Mouse (Mus musculus) heart, postnatal 0 days (tissue): ENCODE results near the gene Atrnl1. TPM values are rescaled to one million over a fixed set of nuclear protein-coding genes. Genes with fewer than 3 reads are reported as not detected.

Experiments used
- ATAC-seq: fragments of 200-750 bp; cut with Nextera tagmentation; 2 replicates; pipeline ENCODE4 v1.8.0; 2017; ENCODE audit warnings: low read depth, moderate number of reproducible peaks, moderate library complexity; ENCODE audit not compliant: insufficient read depth
- DNase-seq: peaks from one replicate; pipeline ENCODE4 v3.0.0-alpha.2; 2016; ENCODE audit warnings: low spot score
- H3K27ac ChIP-seq: fragments of 300-500 bp; sonication (generic); 2 replicates; pipeline ENCODE4 v1.5.1; 2014; ENCODE audit warnings: low read depth, mild to moderate bottlenecking
- H3K27me3 ChIP-seq: fragments of 300-500 bp; sonication (generic); 2 replicates; pipeline ENCODE4 v1.6.1; 2014; ENCODE audit warnings: low read length, mixed read lengths; ENCODE audit not compliant: control insufficient read depth, insufficient read depth
- H3K36me3 ChIP-seq: fragments of 300-500 bp; sonication (generic); replicated peaks from 2 replicates; pipeline ENCODE4 v1.6.1; 2014; ENCODE audit warnings: low read length, mixed read lengths; ENCODE audit not compliant: control insufficient read depth, insufficient read depth
- H3K4me1 ChIP-seq: fragments of 300-500 bp; sonication (generic); 2 replicates; pipeline ENCODE4 v1.6.1; 2014; ENCODE audit warnings: antibody characterized with exemption; ENCODE audit not compliant: control insufficient read depth, insufficient read depth
- H3K4me2 ChIP-seq: fragments of 300-500 bp; sonication (generic); 2 replicates; pipeline ENCODE4 v1.6.1; 2014; ENCODE audit warnings: low read depth, mild to moderate bottlenecking, low read length, moderate library complexity
- H3K4me3 ChIP-seq: fragments of 300-500 bp; sonication (generic); 2 replicates; pipeline ENCODE4 v1.5.1; 2014; ENCODE audit warnings: low read depth, low read length
- H3K9ac ChIP-seq: fragments of 300-500 bp; sonication (generic); replicated peaks from 2 replicates; pipeline ENCODE4 v1.6.1; 2014; ENCODE audit warnings: low read depth, low read length, mixed read lengths
- H3K9me3 ChIP-seq: fragments of 300-500 bp; sonication (generic); replicated peaks from 2 replicates; pipeline ENCODE4 v1.6.1; 2016; ENCODE audit warnings: low read length; ENCODE audit not compliant: control insufficient read depth
- CTCF ChIP-seq: IDR thresholded peaks from 2 replicates; pipeline ENCODE4 v1.5.1; 2016; ENCODE audit warnings: antibody characterized with exemption, control low read depth, low read depth
- EP300 ChIP-seq: IDR thresholded peaks from 2 replicates; pipeline ENCODE4 v1.6.1; 2016; ENCODE audit warnings: antibody characterized with exemption, low read depth
- WGBS: fragments of 180-500 bp; shearing (Covaris S2); extraction: QIAGEN DNeasy Blood & Tissue Kit; methylation state at CpG from one replicate; pipeline ENCODE4 v1.1.7; 2014; 5-methylcytosine and 5-hydroxymethylcytosine counted together
- polyA plus RNA-seq: library from polyadenylated mRNA; unstranded; fragments of >200 nt; fragmentation: Nextera tagmentation; extraction: Ambion mirVana; gene quantifications from 2 replicates; pipeline ENCODE4 v1.2.1, GENCODE M21; 2015
- total RNA-seq: library from RNA; depleted of rRNA; stranded (reverse); fragments of >200 nt; gene quantifications from 2 replicates; pipeline ENCODE4 v1.2.3, GENCODE M21; 2014; ENCODE audit warnings: low replicate concordance

Atrnl1 gene
- total and polyA plus RNA-seq, 2 experiments from 2014 or later, result 1.7 to 16.9 TPM

DNA sequence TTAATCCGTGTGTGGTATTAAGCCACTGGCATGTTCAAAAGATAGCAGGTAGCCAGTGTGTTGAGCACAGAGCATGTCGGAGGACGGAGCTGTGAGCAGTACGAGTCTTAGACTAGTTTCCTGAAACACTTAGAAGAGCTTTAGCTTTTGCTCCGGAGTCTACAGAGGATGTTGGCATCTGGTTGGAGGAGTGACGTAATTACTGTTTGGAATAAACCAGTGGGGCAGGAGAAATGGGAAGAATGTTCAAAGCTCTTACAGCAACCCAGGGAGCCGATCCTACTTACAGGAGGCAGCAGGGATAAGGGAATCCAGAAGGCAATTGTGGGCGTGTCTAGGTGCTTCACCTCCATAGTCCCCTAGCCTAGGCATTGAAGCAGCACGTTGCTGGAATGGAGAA lies 21.3 kb upstream of the Atrnl1 start:
- Histone ChIP-seq H3K4me3 (no peak overlapping the region), H3K4me1 (no peaks in the 10 kb centered on the region), H3K4me2 (no peak overlapping the region), H3K9ac (no peak overlapping the region), H3K9me3 (no peaks in the 10 kb centered on the region), H3K27me3 (no peaks in the 10 kb centered on the region), H3K36me3 (no peaks in the 10 kb centered on the region), H3K27ac (no peak overlapping the region)
- TF ChIP-seq CTCF, result no peak
- TF ChIP-seq EP300, result no peak
- DNase-seq, result no peak
- no peak for ATAC-seq
- 58% methylated on average over 9 of the region's 9 CpGs for whole genome bisulfite sequencing

DNA sequence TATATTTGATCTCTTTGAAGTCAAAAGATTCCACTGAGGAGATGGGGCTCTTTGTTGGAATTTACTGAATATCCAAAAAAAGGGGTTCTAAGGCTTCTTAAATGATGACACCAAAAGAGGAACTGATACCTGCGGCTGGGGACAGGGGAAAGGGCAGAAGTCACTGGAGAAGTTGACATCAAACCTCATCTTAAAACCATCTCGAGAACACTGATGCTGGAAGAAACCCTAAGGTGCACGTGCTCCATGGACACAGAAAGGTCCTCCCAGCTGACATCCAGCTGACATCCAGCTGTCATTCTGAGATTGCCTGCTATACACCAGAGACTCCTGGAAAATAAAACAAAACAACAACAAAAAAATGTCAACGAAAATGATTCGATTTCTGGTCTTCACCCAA lies 19.9 kb upstream of the Atrnl1 start:
- no peak overlapping the region for H3K27ac ChIP-seq
- DNase-seq (no peak), ATAC-seq (no peak)
- no peak overlapping the region for H3K9ac ChIP-seq
- H3K36me3 ChIP-seq, result no peaks in the 10 kb centered on the region
- H3K4me1 ChIP-seq, result no peaks in the 10 kb centered on the region
- 67% methylated on average over 5 of the region's 5 CpGs for WGBS
- no peak for TF ChIP-seq CTCF
- TF ChIP-seq EP300, result no peak
- no peaks in the 10 kb centered on the region for H3K27me3 ChIP-seq
- H3K4me3 ChIP-seq, result no peak overlapping the region
- no peak overlapping the region for H3K4me2 ChIP-seq
- H3K9me3 ChIP-seq, result no peaks in the 10 kb centered on the region

DNA sequence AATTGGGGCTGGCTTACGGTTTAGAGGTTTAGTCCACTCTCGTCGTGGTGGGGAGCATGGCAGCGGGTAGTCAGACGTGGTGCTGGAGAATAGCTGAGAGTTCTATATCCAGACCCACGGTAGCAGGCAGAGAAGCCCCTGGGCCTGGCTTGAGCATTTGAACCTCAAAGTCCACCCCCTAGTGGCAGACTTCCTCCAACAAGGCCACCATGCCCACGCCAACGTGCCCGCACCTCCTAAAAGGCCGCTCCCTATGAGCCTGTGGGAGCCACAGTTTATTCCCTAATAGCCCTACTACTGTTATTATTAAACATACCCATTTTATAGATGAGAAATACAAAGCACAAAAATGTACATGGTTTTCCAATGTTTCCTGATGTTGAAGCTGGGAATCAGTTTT lies 19.2 kb upstream of the Atrnl1 start:
- peak; percentile 5; the same call in 1 of the 2 replicates for TF ChIP-seq CTCF
- TF ChIP-seq EP300, result no peak
- no peak overlapping the region for H3K4me3 ChIP-seq

DNA sequence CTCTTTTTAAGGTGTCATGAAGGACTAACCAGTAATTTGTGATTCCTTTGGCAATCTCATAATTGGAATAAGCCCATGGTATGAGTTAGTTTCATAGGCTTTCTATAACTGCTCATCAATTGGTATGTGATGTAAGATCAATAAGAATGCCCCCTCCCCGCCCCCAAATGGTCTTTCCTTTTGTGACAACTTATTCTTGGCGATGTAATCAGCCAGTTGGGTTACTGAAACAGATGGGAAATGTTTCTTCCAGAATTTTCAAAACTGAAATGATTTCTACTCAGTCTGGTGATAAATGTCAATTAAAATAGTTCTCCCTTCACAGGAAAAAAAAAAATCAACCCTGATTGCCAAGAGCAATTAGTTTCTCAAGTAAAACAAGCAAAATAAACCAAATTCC lies 18.5 kb upstream of the Atrnl1 start:
- no peak for TF ChIP-seq CTCF
- TF ChIP-seq EP300, result no peak
- no peaks in the 10 kb centered on the region for H3K36me3 ChIP-seq
- no peak overlapping the region for H3K9ac ChIP-seq
- no peak for DNase-seq
- H3K4me3 ChIP-seq, result no peak overlapping the region
- no peaks in the 10 kb centered on the region for H3K27me3 ChIP-seq
- no peak for ATAC-seq
- H3K4me1 ChIP-seq, result no peaks in the 10 kb centered on the region
- no peak overlapping the region for H3K4me2 ChIP-seq
- no peaks in the 10 kb centered on the region for H3K9me3 ChIP-seq
- WGBS, result 80% methylated on average over 2 of the region's 2 CpGs
- H3K27ac ChIP-seq, result no peak overlapping the region

More for the DNA sequence above, 19.2 kb upstream of the Atrnl1 start:
- Histone ChIP-seq H3K27me3 (no peaks in the 10 kb centered on the region), H3K4me1 (no peaks in the 10 kb centered on the region), H3K36me3 (no peaks in the 10 kb centered on the region), H3K4me2 (no peak overlapping the region), H3K9me3 (no peaks in the 10 kb centered on the region), H3K9ac (no peak overlapping the region), H3K27ac (no peak overlapping the region)
- no peak for DNase-seq
- 81% methylated on average over 10 of the region's 10 CpGs for WGBS
- ATAC-seq, result no peak

DNA sequence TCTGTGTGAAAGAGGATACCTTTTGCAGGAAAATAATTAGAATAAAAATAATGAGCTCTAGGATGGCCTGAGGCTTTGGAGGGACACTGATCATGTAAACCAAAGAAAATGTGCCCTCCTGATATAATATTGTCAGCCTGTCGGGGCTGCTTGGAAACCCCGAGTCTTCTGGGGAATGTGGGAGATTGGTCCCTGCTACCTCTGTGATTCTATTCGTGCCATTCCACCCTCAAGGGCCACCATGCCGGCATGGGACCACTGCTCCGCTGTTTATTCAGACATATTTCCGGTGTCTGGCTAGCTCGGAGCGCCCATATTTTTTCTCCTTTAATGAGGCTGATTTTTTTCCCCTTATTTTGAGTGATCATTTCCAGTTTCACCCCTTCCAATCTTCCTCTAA lies 11.7 kb upstream of the Atrnl1 start:
- no peaks in the 10 kb centered on the region for H3K36me3 ChIP-seq
- ATAC-seq (no peak), DNase-seq (no peak)
- WGBS, result 79% methylated on average over 8 of the region's 8 CpGs
- no peak for TF ChIP-seq CTCF
- TF ChIP-seq EP300, result no peak
- 0 out of 2 replicates have a peak, but pooled peaks cover 4% of the 10 kb centered on the region for H3K4me1 ChIP-seq
- no peaks in the 10 kb centered on the region for H3K9me3 ChIP-seq
- H3K27ac ChIP-seq, result no peak overlapping the region
- no peaks in the 10 kb centered on the region for H3K27me3 ChIP-seq
- no peak overlapping the region for H3K4me2 ChIP-seq
- no peak overlapping the region for H3K9ac ChIP-seq
- H3K4me3 ChIP-seq, result no peak overlapping the region

DNA sequence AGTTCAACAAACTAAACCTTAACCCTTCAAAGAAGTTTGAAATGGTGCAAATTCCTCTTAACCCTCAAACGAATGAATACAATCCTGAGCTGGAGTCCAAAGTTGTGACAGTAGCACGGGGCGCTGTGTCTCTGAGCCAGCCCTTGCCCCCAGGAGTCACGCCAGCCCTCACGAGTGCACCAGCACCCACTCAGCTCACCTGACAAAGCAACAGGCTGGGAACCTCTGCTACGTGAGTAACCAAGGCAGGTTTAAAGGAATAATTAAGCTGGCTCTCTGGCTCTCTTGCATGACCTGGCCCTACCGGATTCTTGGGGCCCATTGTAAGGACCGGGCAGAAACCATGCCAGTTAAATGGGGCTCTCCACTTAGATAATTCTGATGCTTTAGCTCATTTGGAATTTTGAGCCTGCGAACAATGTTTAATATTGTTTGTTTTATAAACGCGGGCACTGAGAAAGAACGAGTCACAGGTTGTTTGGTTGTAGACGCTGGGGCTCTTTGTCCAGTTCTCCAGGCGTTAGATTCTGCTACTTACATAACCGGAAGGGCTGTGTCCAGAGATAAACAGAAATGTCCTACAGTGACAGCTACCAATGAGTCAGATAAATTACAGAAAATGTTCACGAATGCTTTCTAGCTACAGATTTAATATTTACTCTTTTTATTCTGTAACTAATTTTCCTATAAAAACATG lies 10.5 kb upstream of the Atrnl1 start:
- no peak overlapping the region for H3K4me2 ChIP-seq
- no peak overlapping the region for H3K9ac ChIP-seq
- H3K27me3 ChIP-seq, result no peaks in the 10 kb centered on the region
- H3K4me1 ChIP-seq, result 0 out of 2 replicates have a peak, but pooled peaks cover 5% of the 10 kb centered on the region
- H3K4me3 ChIP-seq, result no peak overlapping the region
- no peak overlapping the region for H3K27ac ChIP-seq
- ATAC-seq (no peak), DNase-seq (no peak)
- TF ChIP-seq CTCF (no peak), EP300 (no peak)
- 55% methylated on average over 16 of the region's 16 CpGs for WGBS
- H3K9me3 ChIP-seq, result no peaks in the 10 kb centered on the region
- H3K36me3 ChIP-seq, result no peaks in the 10 kb centered on the region
